Mouse (Mus musculus) myocyte (in vitro differentiated cells): ENCODE measurements around the gene Stradb. TPM values are rescaled to one million over a fixed set of nuclear protein-coding genes. Genes with fewer than 3 reads are reported as not detected.

ENCODE experiments used
- H3K27me3 ChIP-seq: one replicate; pipeline ENCODE4 v1.6.1; 2011; ENCODE audit not compliant: control insufficient read depth, insufficient read depth, insufficient read length
- H3K36me3 ChIP-seq: one replicate; pipeline ENCODE4 v1.6.1; 2011; ENCODE audit not compliant: control insufficient read depth, insufficient read depth
- H3K4me2 ChIP-seq: one replicate; pipeline ENCODE4 v1.6.1; 2011; ENCODE audit warnings: low read depth, control low read depth
- H3K4me3 ChIP-seq: one replicate; pipeline ENCODE4 v1.5.1; 2011; ENCODE audit warnings: mild to moderate bottlenecking, control low read depth, moderate library complexity
- H3K79me2 ChIP-seq: one replicate; pipeline ENCODE4 v1.6.1; 2011; ENCODE audit not compliant: control insufficient read depth, insufficient read depth
- H3ac ChIP-seq: one replicate; pipeline ENCODE4 v1.6.1; 2011; ENCODE audit not compliant: control insufficient read depth, insufficient read length
- CEBPB ChIP-seq: IDR thresholded peaks from 2 replicates; pipeline ENCODE4 v1.6.1; 2011; ENCODE audit warnings: mild to moderate bottlenecking, moderate library complexity; ENCODE audit not compliant: poor library complexity, insufficient read depth, severe bottlenecking
- E2F4 ChIP-seq: IDR thresholded peaks from one replicate; pipeline ENCODE4 v1.6.1; 2011; ENCODE audit warnings: mild to moderate bottlenecking, control low read depth, moderate library complexity; ENCODE audit not compliant: insufficient read depth
- MAX ChIP-seq: IDR thresholded peaks from one replicate; pipeline ENCODE4 v1.6.1; 2011; ENCODE audit warnings: low read depth, mild to moderate bottlenecking, control low read depth
- MYOD1 ChIP-seq, 3 experiments: IDR thresholded peaks; one replicate each; pipeline ENCODE4 v1.6.1; 2011; ENCODE audit warnings: control low read depth in 2 of 3, low read depth in 2 of 3, mild to moderate bottlenecking in 2 of 3, moderate library complexity in 1 of 3; ENCODE audit not compliant: insufficient read length in 2 of 3, control insufficient read depth in 1 of 3
- MYOG ChIP-seq, 3 experiments: IDR thresholded peaks; one replicate each; pipeline ENCODE4 v1.6.1; 2011; ENCODE audit warnings: control low read depth in 2 of 3, low read depth in 2 of 3, mild to moderate bottlenecking in 2 of 3; ENCODE audit not compliant: insufficient read length in 2 of 3, control insufficient read depth in 1 of 3, insufficient read depth in 1 of 3
- POLR2A ChIP-seq: IDR thresholded peaks from one replicate; pipeline ENCODE4 v1.6.1; 2011; ENCODE audit warnings: low read depth, mild to moderate bottlenecking, control low read depth, moderate library complexity; ENCODE audit not compliant: insufficient read length
- POLR2AphosphoS2 ChIP-seq: IDR thresholded peaks from one replicate; pipeline ENCODE4 v1.6.1; 2011; ENCODE audit warnings: low read depth, control low read depth; ENCODE audit not compliant: insufficient read length
- REST ChIP-seq: IDR thresholded peaks from one replicate; pipeline ENCODE4 v1.6.1; 2011; ENCODE audit warnings: mild to moderate bottlenecking, control low read depth, moderate library complexity; ENCODE audit not compliant: insufficient read depth, insufficient read length
- SRF ChIP-seq: IDR thresholded peaks from one replicate; pipeline ENCODE4 v1.6.1; 2011; ENCODE audit warnings: low read depth; ENCODE audit not compliant: control insufficient read depth, insufficient read length
- TCF12 ChIP-seq: IDR thresholded peaks from one replicate; pipeline ENCODE4 v1.6.1; 2011; ENCODE audit warnings: mild to moderate bottlenecking, control low read depth; ENCODE audit not compliant: poor library complexity, insufficient read depth, severe bottlenecking
- TCF3 ChIP-seq: IDR thresholded peaks from one replicate; pipeline ENCODE4 v1.6.1; 2011; ENCODE audit warnings: low read depth, control low read depth; ENCODE audit not compliant: insufficient read length
- USF1 ChIP-seq: IDR thresholded peaks from one replicate; pipeline ENCODE4 v1.6.1; 2011; ENCODE audit warnings: low read depth, mild to moderate bottlenecking, control low read depth, moderate library complexity
- polyA plus RNA-seq: library from polyadenylated mRNA; unstranded; fragments of >200 nt; fragmentation: generic; extraction: Trizol; gene quantifications from one replicate; pipeline ENCODE4 v1.2.1, GENCODE M21; 2012; ENCODE audit warnings: missing spikeins

Gene Stradb
- polyA plus RNA-seq, result 17.0 TPM

DNA sequence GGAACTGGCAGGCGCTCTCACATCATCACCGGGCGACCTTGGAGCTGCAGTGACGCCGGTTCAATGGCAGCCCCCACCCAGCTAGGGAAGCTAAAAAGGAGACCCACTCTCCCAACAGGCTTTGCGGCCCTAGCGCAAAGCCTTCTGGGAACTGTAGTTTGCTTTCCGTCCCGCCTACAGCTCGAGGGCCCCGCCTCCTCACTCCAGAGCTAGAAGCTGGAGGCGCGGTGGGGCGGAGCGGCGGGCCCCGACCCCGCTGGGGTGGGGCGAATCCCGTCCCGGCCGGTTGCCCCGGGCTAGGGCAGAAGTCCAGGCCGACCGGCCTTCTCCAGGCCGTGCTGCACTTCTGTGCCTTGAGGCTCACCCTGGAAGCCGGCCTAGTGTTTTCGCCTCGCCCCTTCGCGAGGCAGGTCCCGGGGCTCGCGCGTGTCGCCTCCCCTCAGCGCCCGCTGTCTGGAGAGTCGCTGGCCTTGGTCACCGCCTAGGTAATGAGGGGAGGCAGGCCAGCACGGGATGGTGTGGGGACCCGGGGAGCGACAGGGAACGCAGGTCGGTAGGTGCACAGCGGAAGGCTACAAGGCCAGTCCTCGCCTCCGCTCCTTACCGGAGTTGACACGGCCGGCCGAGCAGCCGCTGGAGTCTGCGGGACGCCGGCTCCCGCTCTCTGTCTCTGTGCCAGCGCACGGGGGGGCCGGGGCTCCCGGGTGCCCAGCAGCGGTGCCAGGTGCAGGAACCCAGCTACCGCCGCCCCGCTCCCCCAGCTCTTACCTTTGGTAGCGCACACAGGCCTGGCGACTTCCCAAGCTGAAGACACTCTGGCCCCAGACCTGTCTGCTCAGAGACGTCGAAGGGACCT lies at the start of gene Stradb, which contains the start of gene Trak2:
TSS of gene Stradb (plus strand) at position 157 of the 856 bp plus-strand sequence.
TSS of gene Trak2 (minus strand) at position 65 of the 856 bp plus-strand sequence.
- H3K4me2 ChIP-seq, result peak within 1 kb of the TSS; percentile 87
- H3K36me3 ChIP-seq, result peaks cover 3% of the 10 kb centered on the region
- TF ChIP-seq MYOG (IDR thresholded peaks at IDR 0.05; ENCODE audit: control insufficient read depth in 1 of 3, insufficient read depth in 1 of 3, insufficient read length in 2 of 3, low read depth in 2 of 3) (peak in 1 of 3 experiments; percentile 6), SRF (peak; percentile 76), MYOD1 (IDR thresholded peaks at IDR 0.05; ENCODE audit: control insufficient read depth in 1 of 3, insufficient read length in 2 of 3, low read depth in 2 of 3) (peak in 1 of 3 experiments; percentile 46), REST (no peak), TCF12 (no peak), POLR2AphosphoS2 (peak; percentile 43), POLR2A (peak; percentile 83), MAX (no peak), TCF3 (no peak)
- H3ac ChIP-seq, result peak within 1 kb of the TSS; percentile 79
- H3K27me3 ChIP-seq, result no peaks in the 10 kb centered on the region
- H3K4me3 ChIP-seq, result peak within 1 kb of the TSS; percentile 87
- peaks cover 51% of the 10 kb centered on the region for H3K79me2 ChIP-seq

DNA sequence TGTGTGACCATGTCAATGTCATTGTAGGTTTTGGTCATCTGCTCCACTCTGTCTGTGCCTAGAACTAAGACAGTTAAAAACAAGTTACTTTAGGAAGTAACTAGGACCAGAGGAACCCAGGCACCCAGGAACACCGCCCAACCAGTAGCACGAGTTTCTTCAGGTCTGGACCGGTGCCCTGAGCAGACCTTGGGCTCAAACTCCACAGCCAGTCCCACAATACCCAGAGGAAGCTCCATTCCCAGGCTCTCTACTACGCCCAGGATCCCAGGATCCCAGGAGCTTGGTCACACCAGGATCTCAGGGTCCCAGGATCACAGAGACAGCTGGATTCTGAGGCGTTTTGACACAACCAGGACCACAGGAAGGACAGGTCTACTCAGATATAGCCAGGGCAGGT lies 46.7 kb upstream of the Stradb start:
- H3K4me2 ChIP-seq, result no peak overlapping the region
- H3ac ChIP-seq, result no peak overlapping the region
- no peak overlapping the region for H3K4me3 ChIP-seq
- TF ChIP-seq MYOD1 (IDR thresholded peaks at IDR 0.05; ENCODE audit: control insufficient read depth in 1 of 3, insufficient read length in 2 of 3, low read depth in 2 of 3), result no peak
- no peak for TF ChIP-seq SRF
- no peak for TF ChIP-seq E2F4
- TF ChIP-seq USF1, result no peak
- peaks cover 9% of the 10 kb centered on the region for H3K79me2 ChIP-seq
- no peaks in the 10 kb centered on the region for H3K27me3 ChIP-seq
- peaks cover 21% of the 10 kb centered on the region for H3K36me3 ChIP-seq

- no peak overlapping the region for H3ac ChIP-seq
- no peaks in the 10 kb centered on the region for H3K27me3 ChIP-seq
- peaks cover 14% of the 10 kb centered on the region for H3K36me3 ChIP-seq
- no peak for TF ChIP-seq CEBPB
- no peak for TF ChIP-seq MYOG (IDR thresholded peaks at IDR 0.05; ENCODE audit: control insufficient read depth in 1 of 3, insufficient read depth in 1 of 3, insufficient read length in 2 of 3, low read depth in 2 of 3)
- no peak overlapping the region for H3K4me3 ChIP-seq
- no peaks in the 10 kb centered on the region for H3K79me2 ChIP-seq
- no peak overlapping the region for H3K4me2 ChIP-seq
Observed at GRCm38 (mm10) chr1:58936746-58937605, 36.3 kb upstream of the Stradb start.

DNA sequence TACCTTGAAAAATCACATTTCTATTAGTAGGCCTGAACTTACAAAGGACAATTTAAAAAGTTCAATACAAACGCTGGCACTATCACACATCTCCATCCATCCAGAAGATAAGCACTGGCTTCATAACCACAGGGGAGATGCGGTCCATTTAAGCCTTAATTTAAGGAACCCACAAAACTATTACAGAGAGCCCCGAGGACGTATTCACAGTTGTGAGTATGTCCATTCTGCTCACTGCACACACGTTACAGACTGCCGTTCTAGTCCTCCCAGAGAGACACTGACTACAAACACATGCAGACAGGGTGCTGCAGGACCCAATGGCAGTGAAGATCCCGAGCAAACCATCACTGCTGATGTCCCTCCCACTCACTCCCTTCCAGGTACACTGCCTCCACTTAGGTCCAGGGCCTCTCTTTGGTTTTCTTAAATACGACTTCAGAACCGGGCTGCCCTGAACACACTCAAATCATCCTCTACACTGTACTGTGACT lies 35.7 kb upstream of the Stradb start:
- Histone ChIP-seq H3ac (no peak overlapping the region), H3K4me2 (no peak overlapping the region), H3K27me3 (no peaks in the 10 kb centered on the region), H3K79me2 (no peaks in the 10 kb centered on the region), H3K36me3 (peaks cover 14% of the 10 kb centered on the region), H3K4me3 (no peak overlapping the region)
- TF ChIP-seq POLR2AphosphoS2, result no peak
- no peak for TF ChIP-seq SRF
- no peak for TF ChIP-seq MAX
- no peak for TF ChIP-seq TCF3
- no peak for TF ChIP-seq CEBPB
- TF ChIP-seq TCF12, result no peak
- TF ChIP-seq E2F4, result no peak
- no peak for TF ChIP-seq POLR2A
- TF ChIP-seq MYOD1 (IDR thresholded peaks at IDR 0.05; ENCODE audit: control insufficient read depth in 1 of 3, insufficient read length in 2 of 3, low read depth in 2 of 3), result no peak
- no peak for TF ChIP-seq REST
- TF ChIP-seq USF1, result no peak
- TF ChIP-seq MYOG (IDR thresholded peaks at IDR 0.05; ENCODE audit: control insufficient read depth in 1 of 3, insufficient read depth in 1 of 3, insufficient read length in 2 of 3, low read depth in 2 of 3), result no peak
